In the genomic region with DNA sequence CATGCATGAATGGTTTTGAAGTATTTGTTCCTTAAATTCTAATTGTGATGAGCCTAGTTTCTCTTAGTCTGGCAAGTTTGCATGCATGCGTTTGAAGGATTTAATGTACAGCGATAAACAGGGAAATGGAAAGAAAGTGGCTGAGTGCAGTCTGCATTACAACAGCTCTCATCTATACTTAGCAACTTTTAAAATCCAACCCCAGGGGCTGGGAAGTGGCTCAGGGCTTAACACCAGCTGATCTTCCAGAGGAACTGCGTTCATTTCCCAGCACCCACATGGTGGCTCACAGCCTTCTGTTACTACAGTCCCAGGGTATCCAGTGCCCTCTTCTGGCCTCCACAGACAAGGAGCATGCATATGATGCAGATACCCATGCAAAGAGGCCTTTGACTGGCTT, we compare ENCODE assay signal across 21 mouse cellular contexts.
A peak's percentile ranks its signal among the peaks of the same experiment; 100 is the strongest.
DNase-seq lines count a peak whose midpoint lies in the region; ATAC-seq and TF ChIP-seq lines count a peak whose summit lies in the region.
"Had no signal": no experiment of that assay in that cellular context is flagged by ENCODE, and none has a peak within 500 bp of the region (broad histone marks: within the 10 kb centered on the region; RNA-seq: fewer than 3 reads in every experiment).

No protein-coding gene starts in this region.

- no peaks in the 10 kb centered on the region for H3K9me3 ChIP-seq in midbrain, embryonic 11.5 days (ENCODE audit: control insufficient read depth, low read length)
- H3K9me3 ChIP-seq in midbrain, embryonic 10.5 days (replicated peaks), result no peaks in the 10 kb centered on the region; the same call in 1 of the 2 replicates
- no peaks in the 10 kb centered on the region for H3K9me3 ChIP-seq in stomach, postnatal 0 days (ENCODE audit: control insufficient read depth, low read length)

- no peak overlapping the region for H3K9ac ChIP-seq in midbrain, embryonic 11.5 days (ENCODE audit: low read length)
- no peak overlapping the region for H3K9ac ChIP-seq in stomach, postnatal 0 days (ENCODE audit: low read length)

- ATAC-seq in midbrain, embryonic 11.5 days (ENCODE audit: low FRiP score), result no peak
- ATAC-seq in stomach, postnatal 0 days (ENCODE audit: low FRiP score, low TSS enrichment), result no peak
- ATAC-seq: activated CD4-positive, CD25-positive, alpha-beta regulatory T cell, adult 4 months; CD4-positive, CD25-positive, alpha-beta regulatory T cell, adult 4 months; Patski had no signal

- H3K4me2 ChIP-seq in midbrain, embryonic 11.5 days, result no peak overlapping the region
- H3K4me2 ChIP-seq in stomach, postnatal 0 days (replicated peaks; ENCODE audit: low read depth), result no peak overlapping the region

- no peaks in the 10 kb centered on the region for H3K36me3 ChIP-seq in midbrain, embryonic 11.5 days (ENCODE audit: control insufficient read depth, insufficient read depth, low read length)
- no peaks in the 10 kb centered on the region for H3K36me3 ChIP-seq in midbrain, embryonic 10.5 days
- H3K36me3 ChIP-seq in stomach, postnatal 0 days (ENCODE audit: control insufficient read depth, insufficient read depth, low read length), result no peaks in the 10 kb centered on the region
- H3K36me3 ChIP-seq: G1E had no signal

- no peaks in the 10 kb centered on the region for H3K4me1 ChIP-seq in midbrain, embryonic 11.5 days (ENCODE audit: control insufficient read depth, insufficient read depth, low read length)
- H3K4me1 ChIP-seq in midbrain, embryonic 10.5 days, result peaks cover 4% of the 10 kb centered on the region
- H3K4me1 ChIP-seq in stomach, postnatal 0 days (replicated peaks; ENCODE audit: control insufficient read depth, insufficient read depth), result no peaks in the 10 kb centered on the region

- H3K27me3 ChIP-seq in midbrain, embryonic 11.5 days (ENCODE audit: control insufficient read depth, insufficient read depth, low read length), result no peaks in the 10 kb centered on the region
- H3K27me3 ChIP-seq in midbrain, embryonic 10.5 days (ENCODE audit: low read depth, poor library complexity, severe bottlenecking), result no peaks in the 10 kb centered on the region
- H3K27me3 ChIP-seq in stomach, postnatal 0 days (ENCODE audit: control insufficient read depth, insufficient read depth, low read length), result no peaks in the 10 kb centered on the region
- H3K27me3 ChIP-seq: CH12.LX, Patski had no signal

- no peak overlapping the region for H3K4me3 ChIP-seq in midbrain, embryonic 11.5 days (ENCODE audit: low read depth, low read length)
- H3K4me3 ChIP-seq in midbrain, embryonic 10.5 days, result no peak overlapping the region
- no peak overlapping the region for H3K4me3 ChIP-seq in stomach, postnatal 0 days (ENCODE audit: low read depth, low read length)

- no peak for TF ChIP-seq EP300 in stomach, postnatal 0 days (optimal IDR thresholded peaks at IDR 0.05)

- WGBS in midbrain, embryonic 11.5 days, result 92% methylated on average over 3 of the region's 3 CpGs
- 94% methylated on average over 3 of the region's 3 CpGs for WGBS in midbrain, embryonic 10.5 days
- 93% methylated on average over 3 of the region's 3 CpGs for WGBS in stomach, postnatal 0 days

- TF ChIP-seq CTCF in stomach, postnatal 0 days (IDR thresholded peaks at IDR 0.05; ENCODE audit: low read depth), result peak; percentile 4; the same call in 1 of the 2 replicates

- peak; percentile 82 for DNase-seq in heart, adult 11 months
- no peak for DNase-seq in heart, adult 8-10 months (ENCODE audit: low spot score)
- DNase-seq in midbrain, embryonic 11.5 days (ENCODE audit: low spot score, missing footprints), result peak; percentile 53
- DNase-seq in midbrain, embryonic 10.5 days (ENCODE audit: low spot score), result no peak
- DNase-seq in stomach, postnatal 0 days (ENCODE audit: low spot score), result no peak
- DNase-seq in spleen, postnatal 10 days (ENCODE audit: low spot score in 2 of 2), result no peak
- DNase-seq: adrenal gland, adult 2 months; adrenal gland, adult 8-10 months; adrenal gland, postnatal 10 days; adrenal gland, postnatal 14 days; adrenal gland, postnatal 25 days; adrenal gland, postnatal 36 days; B cell, adult 2 months; cerebellum, adult 11 months; cerebellum, adult 11-12 months; cerebellum, adult 18-20 months had no signal

- no peak overlapping the region for H3K27ac ChIP-seq in midbrain, embryonic 11.5 days (ENCODE audit: low read depth, low read length)
- no peak overlapping the region for H3K27ac ChIP-seq in midbrain, embryonic 10.5 days (replicated peaks)
- H3K27ac ChIP-seq in stomach, postnatal 0 days (replicated peaks), result no peak overlapping the region

Comparison
In these comparisons a context has a peak if more than half of its experiments do, and no peak if none do; other contexts are left out.
1. DNase-seq: peak in heart, adult 11 months (single experiment) and midbrain, embryonic 11.5 days (single experiment); none in heart, adult 8-10 months (single experiment), midbrain, embryonic 10.5 days (single experiment), stomach, postnatal 0 days (single experiment) and spleen, postnatal 10 days (0 of 2).